Mouse (Mus musculus) cerebral cortex, adult 2 months (tissue): ENCODE results near the gene Nubp2.

Experiments
- WGBS: fragments of 180-500 bp; shearing (Covaris S2); methylation state at CpG from one replicate; pipeline ENCODE4 v1.1.7; 2018; 5-methylcytosine and 5-hydroxymethylcytosine counted together

The Nubp2 gene

DNA sequence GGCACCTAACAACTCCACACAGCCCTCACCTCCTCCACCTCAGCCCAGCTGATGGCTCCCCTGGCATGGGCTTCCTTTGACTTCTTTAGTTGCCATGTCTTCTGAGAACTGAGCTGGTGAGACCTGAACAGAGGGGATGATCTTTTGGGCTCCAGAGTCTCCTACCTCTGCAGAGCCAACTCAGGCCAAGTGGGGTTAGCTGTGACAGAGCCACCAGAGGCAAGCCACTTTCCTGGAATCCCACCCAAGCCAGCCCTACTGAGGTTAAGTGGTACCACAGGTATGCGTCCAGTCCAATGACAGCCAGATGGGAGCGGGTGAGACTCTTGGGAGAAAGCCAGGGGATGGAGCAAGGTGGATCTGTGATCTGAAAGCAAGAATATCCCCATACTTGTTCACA lies 7.1 kb upstream of the Nubp2 start:
- WGBS: 91% methylated on average over 2 of the region's 2 CpGs

GRCm38 (mm10) chr17:24892785-24893184 lies 6.6 kb upstream of the Nubp2 start:
- 73% methylated on average over 12 of the region's 12 CpGs for WGBS

DNA sequence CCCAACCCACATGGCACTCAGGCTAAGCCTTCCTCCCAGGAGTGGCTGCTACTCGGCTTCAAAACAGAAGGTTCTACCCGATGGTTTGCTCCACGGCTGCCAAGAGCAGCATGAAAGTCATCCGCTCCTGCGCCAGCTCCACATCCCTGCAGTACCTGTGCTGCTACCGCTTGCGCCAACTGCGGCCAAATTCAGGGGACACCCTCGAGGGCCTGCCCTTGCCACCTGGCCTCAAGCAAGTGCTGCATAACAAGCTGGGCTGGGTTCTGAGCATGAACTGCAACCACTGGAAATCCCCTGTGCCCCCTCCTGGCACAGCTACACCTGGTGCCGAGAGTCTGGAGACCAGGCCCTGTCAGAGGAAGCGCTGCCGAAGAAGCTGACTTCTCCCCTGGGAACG lies 5.2 kb upstream of the Nubp2 start:
- WGBS: 63% methylated on average over 13 of the region's 13 CpGs

GRCm38 (mm10) chr17:24890151-24891092 lies 4.3 kb upstream of the Nubp2 start:
- WGBS: 79% methylated on average over 19 of the region's 19 CpGs

DNA sequence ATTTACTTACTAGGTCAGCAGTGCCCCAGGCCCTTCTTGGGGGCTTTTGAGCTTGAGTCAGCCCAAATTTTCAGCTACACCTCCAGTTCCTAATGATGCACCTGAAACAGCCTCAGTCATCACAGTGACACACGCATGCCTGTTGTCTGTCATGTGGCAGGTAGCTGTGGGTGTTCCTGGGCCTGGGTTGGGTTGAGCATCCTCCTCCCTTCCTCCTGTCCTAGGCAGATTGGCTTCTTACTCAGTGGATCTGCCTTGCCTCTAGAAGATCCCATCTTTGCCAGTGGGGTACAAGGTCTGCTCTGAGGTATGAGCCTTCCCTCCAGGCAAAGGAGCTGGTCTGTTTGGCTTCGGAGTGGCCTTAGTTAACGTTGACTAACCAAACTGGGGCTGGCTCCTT lies 2.7 kb upstream of the Nubp2 start:
- 74% methylated on average over 3 of the region's 3 CpGs for WGBS

DNA sequence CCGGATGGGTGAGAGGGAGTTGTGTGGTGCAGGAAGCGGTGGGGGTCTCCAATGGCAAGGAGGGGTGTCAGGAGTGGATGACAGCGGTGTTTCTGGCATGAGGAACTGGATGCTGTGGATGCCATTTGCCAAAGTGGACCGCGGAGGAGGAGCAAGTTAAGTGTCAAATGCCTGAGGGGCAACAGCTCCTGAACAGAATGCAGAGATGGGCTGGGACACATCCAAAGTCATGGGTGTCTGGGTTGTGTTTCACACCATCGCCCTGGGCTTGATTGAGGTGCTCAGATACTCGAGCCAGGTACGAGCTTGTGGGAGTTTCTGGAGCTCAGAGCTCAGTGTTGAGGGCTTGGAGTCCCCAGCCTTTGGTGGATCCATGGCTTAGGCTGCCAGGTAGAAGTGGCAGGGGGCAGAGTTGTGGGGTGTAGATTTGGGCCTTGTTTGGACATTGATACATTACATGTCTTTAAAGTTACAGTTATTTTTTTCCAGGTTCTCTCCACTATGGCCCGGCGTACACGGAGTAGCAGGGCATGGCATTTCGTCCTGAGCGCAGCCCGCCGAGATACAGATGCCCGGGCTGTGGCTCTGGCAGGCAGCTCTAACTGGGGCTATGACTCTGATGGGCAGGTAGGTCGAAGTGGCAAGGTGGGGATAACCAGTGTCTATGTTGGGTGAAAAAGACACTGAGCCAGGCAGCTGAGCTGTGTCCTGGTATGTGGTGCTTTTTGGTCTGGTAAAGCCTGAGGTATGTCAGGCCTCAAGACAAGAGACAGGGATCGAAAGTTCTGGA lies 1.3 kb upstream of the Nubp2 start:
- WGBS: 55% methylated on average over 18 of the region's 18 CpGs

DNA sequence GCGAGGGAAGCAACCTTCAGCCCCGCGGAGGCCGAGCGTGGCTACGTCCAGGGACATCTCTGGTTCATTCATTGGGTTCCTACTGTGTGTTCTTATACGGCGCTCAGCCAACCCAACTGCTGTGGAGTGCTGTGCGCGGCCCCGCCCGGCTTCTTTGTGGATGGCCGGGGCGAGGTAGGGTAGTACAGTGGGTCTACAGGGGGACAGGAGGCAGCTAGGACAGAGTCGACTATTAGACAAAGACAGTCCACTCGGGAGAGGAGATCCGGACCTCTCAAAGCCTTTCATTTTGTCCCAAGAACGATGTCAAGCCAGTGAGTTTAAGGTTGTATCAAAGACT lies 753 bp upstream of the Nubp2 start:
- under 1% methylated on average over 18 of the region's 18 CpGs for WGBS

- 22% methylated on average over 22 of the region's 22 CpGs for WGBS
These were observed 604 bp downstream of the Nubp2 start for GRCm38 (mm10) chr17:24885356-24886133.

GRCm38 (mm10) chr17:24884391-24884790 lies 1.8 kb downstream of the Nubp2 start:
- 87% methylated on average over 6 of the region's 6 CpGs for WGBS

DNA sequence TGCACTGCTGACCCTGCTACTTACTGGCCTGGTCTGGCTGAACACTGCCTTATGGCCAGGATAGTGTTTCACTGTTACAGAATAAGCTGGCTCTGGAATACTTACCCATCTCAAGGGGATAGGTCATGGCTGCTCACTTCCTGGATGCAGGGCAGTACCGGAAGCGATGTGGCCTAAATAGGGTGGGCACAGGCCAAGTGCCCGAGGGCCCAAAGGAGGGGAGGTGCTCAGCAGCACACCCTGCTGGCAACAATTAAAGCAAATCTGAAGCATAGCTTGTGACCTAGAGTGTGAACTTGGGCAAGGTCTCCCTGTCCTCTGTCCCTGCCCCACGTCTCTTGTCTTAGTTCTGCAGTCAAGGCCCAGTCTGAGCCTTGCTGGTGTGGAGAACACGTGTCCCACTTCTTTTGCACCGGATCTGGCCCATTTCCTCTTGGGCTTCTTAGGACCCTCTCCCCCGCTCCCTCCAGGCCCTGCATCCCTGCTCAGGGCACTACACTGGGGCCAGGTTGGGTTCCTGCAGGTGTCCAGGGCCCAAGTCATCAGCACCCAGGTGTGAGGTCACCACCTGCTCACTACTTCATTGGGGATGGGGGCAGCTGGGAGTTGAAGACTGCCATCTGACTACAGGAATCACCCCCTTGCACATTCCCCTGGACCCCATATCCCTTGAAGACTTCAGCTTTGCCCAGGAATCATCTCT lies 4.3 kb downstream of the Nubp2 start:
- WGBS: 48% methylated on average over 7 of the region's 7 CpGs

- WGBS: 72% methylated on average over 8 of the region's 8 CpGs
These were observed 7.6 kb downstream of the Nubp2 start for GRCm38 (mm10) chr17:24878531-24878930.

GRCm38 (mm10) chr17:24878117-24878397 lies 8.1 kb downstream of the Nubp2 start:
- 50% methylated on average over 5 of the region's 5 CpGs for WGBS

DNA sequence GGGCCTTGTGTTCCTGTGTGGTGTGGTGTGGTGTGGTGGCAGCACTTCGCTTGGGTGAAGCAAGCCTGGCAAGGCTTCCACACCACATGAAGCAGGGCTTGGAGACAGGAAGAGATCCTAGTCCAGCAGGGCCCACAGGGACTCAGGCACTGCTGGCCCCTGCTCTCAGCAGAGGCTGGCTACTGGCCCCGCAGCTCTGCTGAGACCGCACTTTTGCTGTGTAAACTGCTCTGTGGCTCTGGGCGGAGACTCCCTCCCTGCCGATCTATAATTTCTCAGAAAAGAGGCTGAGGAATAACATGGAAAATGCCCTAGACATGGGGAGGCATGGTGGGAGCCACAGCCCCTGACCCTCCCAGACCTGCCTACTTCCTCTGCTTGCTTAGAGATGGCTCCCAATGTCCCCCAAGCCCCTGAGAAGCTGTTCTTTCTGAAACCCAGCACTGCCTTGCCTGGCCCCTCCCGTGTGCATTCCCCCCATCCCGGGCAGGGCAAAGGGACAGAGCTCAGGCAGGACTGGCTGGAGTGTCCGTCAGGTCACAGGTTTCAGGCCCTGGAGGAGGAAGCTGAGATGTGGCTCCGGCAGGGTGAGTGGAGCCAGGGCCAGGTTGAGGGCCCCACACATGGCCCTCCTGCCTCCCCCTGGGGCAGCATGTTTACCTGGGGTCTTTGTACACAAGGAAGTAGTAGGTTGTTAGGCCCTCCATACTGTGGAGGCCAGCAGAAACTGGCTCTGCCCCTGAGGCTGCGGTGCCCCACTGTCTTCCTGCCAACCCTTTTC lies 8.6 kb downstream of the Nubp2 start:
- WGBS: 64% methylated on average over 10 of the region's 10 CpGs

GRCm38 (mm10) chr17:24874989-24875388 lies 11.2 kb downstream of the Nubp2 start:
- 82% methylated on average over 8 of the region's 8 CpGs for WGBS

DNA sequence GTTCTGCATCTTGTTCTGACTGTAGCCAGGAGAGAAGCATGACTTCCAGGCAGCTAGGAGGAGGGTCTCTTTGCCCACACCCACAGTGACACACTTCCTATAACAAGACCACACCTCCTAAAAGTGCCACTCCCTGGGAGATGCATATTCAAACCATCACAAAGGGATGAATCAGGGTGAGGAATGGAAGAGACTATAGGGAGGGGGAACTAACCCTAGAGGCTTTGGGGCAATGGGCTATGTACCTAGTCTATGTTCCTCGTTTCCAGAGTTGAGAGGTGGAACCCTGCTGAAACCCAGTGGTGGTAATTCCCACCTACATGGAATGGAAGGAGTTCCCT lies 11.8 kb downstream of the Nubp2 start:
- WGBS: 62% methylated on average over 1 of the region's 1 CpGs

DNA sequence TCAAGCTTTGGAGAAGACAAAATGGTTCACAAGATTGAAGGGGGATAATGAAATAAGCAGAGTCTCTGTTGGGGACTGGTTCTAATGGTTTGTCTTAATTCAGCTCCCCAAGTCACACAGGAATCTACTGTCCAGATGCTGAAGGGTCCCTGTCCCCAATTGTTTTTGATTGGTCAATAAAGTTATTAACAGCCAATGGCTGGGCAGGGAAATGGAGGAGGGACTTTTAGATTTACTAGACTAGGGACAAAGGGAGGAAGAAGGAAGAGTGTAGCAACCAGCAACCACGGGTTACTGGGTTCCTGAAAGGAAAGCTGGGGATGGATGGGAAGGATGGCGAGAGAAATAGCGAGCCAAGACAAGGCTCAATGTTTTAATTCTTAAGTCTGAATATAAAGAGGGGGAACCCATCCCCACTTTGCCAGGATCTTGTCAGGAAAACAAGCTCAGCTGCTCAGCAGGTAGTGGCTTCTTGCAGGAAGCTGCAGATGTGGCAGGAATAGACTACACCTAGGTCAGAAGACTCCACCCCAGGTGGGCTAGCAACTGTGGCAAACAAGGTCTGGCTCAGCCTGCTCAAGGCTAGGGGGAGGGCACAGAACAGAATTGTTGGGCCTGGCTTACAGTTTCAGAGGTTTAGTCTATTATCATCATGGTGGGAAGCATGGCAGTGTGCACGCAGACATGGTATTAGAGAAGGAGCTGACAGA lies 12.3 kb downstream of the Nubp2 start:
- 63% methylated on average over 4 of the region's 4 CpGs for WGBS

GRCm38 (mm10) chr17:24867914-24868313 lies 18.2 kb downstream of the Nubp2 start:
- WGBS: 56% methylated on average over 10 of the region's 10 CpGs

GRCm38 (mm10) chr17:24865776-24866175 lies 20.4 kb downstream of the Nubp2 start, which contains the start of gene Igfals:
Igfals (plus strand) TSS chr17:24865997.
- WGBS: 90% methylated on average over 8 of the region's 8 CpGs

- 93% methylated on average over 3 of the region's 3 CpGs for WGBS
These were observed 24.4 kb downstream of the Nubp2 start for GRCm38 (mm10) chr17:24861785-24862184.

DNA sequence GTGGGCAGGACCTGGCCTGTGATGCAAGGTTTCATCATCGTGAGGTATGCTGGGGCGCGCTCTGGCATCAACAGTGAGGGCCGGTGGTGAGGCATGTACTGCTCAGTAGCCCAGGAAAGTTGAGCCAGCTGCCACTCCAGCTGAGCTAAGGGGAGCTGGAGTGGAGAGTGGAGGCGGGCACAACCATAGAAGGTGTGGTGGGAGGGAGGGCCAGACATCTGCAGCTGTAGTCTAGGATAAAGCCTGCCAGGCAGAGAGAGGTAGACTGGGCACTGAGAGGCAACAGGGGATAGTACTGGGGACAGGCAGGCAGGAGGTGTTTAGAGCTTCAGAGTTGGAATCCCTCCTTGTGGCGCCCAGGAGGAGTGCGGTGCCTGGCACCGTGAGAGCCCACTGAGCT lies 26.1 kb downstream of the Nubp2 start:
- WGBS: 94% methylated on average over 8 of the region's 8 CpGs
